Mouse (Mus musculus) small intestine, adult 2 months (tissue): ENCODE results near the gene Rtbdn.

ENCODE experiments used
- CTCF ChIP-seq: fragments of 200-500 bp; IDR thresholded peaks from 2 replicates; pipeline ENCODE4 v1.5.1; 2012; ENCODE audit warnings: low read depth, mild to moderate bottlenecking, control low read depth, inconsistent platforms, low read length, moderate library complexity, mixed read lengths; ENCODE audit not compliant: insufficient replicate concordance, insufficient read length; ENCODE audit errors: extremely low read depth
- POLR2A ChIP-seq: fragments of 200-500 bp; IDR thresholded peaks from 2 replicates; pipeline ENCODE4 v1.6.1; 2012; ENCODE audit warnings: low read depth, mild to moderate bottlenecking, control low read depth, inconsistent platforms, low read length, moderate library complexity

- TF ChIP-seq CTCF: no peak
- no peak for TF ChIP-seq POLR2A
These were observed 38.4 kb downstream of the Rtbdn start for GRCm38 (mm10) chr8:84985049-84985683.
